8 mouse cellular contexts compared by ENCODE assay signal in genomic region chr17:74328146-74328545, GRCm38 (mm10). TPM values are rescaled to one million over a fixed set of nuclear protein-coding genes. Genes with fewer than 3 reads are reported as not detected.
DNase-seq lines count a peak whose midpoint lies in the region; ATAC-seq and TF ChIP-seq lines count a peak whose summit lies in the region.
"Not testable (repeated sequence)": the region's sequence is repeated elsewhere in the genome, so short reads cannot be mapped to it uniquely, and the experiment has no call there.

No protein-coding gene starts in this region.

- H3K79me2 ChIP-seq in MEL (ENCODE audit: control insufficient read depth, insufficient read depth, low read length, poor library complexity), result not testable (repeated sequence)

- H3K9me3 ChIP-seq in MEL (replicated peaks; ENCODE audit: insufficient read depth, low read length); forebrain, embryonic 10.5 days: not testable (repeated sequence)

- H3K4me3 ChIP-seq in MEL (ENCODE audit: control insufficient read depth in 1 of 2, insufficient read depth in 1 of 2, low read depth in 2 of 2, low read length in 2 of 2); forebrain, embryonic 10.5 days; small intestine, adult 2 months (ENCODE audit: low read depth, low read length): not testable (repeated sequence)

- TF ChIP-seq POLR2A in MEL (IDR thresholded peaks at IDR 0.05; ENCODE audit: control insufficient read depth in 1 of 2, insufficient read depth in 1 of 2, low read depth in 1 of 2, low read length in 2 of 2, poor library complexity in 1 of 2); small intestine, adult 2 months (IDR thresholded peaks at IDR 0.05; ENCODE audit: low read depth, low read length): not testable (repeated sequence)

- H3K27ac ChIP-seq in MEL (ENCODE audit: control insufficient read depth, low read depth, low read length); forebrain, embryonic 10.5 days; small intestine, adult 2 months (ENCODE audit: insufficient read depth, low read depth, low read length): not testable (repeated sequence)

- H3K4me1 ChIP-seq in MEL (ENCODE audit: control insufficient read depth in 1 of 2, insufficient read depth in 2 of 2, low read length in 2 of 2); forebrain, embryonic 10.5 days; small intestine, adult 2 months (ENCODE audit: control insufficient read depth, insufficient read depth, insufficient read length, low read length): not testable (repeated sequence)

- intact Hi-C loops in left cerebral cortex, postnatal 4 days (cut with DNase I), result not testable (repeated sequence)

- ATAC-seq in megakaryocyte, adult 5-6 weeks (ENCODE audit: poor library complexity, severe bottlenecking), result peak; percentile 92

- not testable (repeated sequence) for H3K9ac ChIP-seq in MEL (ENCODE audit: control insufficient read depth, low read depth, low read length, poor library complexity, severe bottlenecking)

- peak; percentile 88 for TF ChIP-seq RAD21 in MEL (IDR thresholded peaks at IDR 0.05; ENCODE audit: low read depth, low read length)

- H3K36me3 ChIP-seq in MEL (ENCODE audit: control insufficient read depth in 1 of 2, insufficient read depth in 2 of 2, low read length in 2 of 2); forebrain, embryonic 10.5 days (replicated peaks); small intestine, adult 2 months (ENCODE audit: control insufficient read depth, insufficient read depth, low read length): not testable (repeated sequence)

- peak; percentile 60 to 81 (median 77) for TF ChIP-seq CTCF in MEL (IDR thresholded peaks at IDR 0.05 in 2 of 3, conservative IDR thresholded peaks at IDR 0.05 in 1 of 3; ENCODE audit: control insufficient read depth in 1 of 3, insufficient read depth in 1 of 3, low read depth in 2 of 3, low read length in 3 of 3, poor library complexity in 1 of 3, severe bottlenecking in 1 of 3)
- TF ChIP-seq CTCF in small intestine, adult 2 months (IDR thresholded peaks at IDR 0.05; ENCODE audit: extremely low read depth, insufficient read length, insufficient replicate concordance, low read depth, low read length), result peak; percentile 38; the same call in 1 of the 2 replicates

- WGBS in forebrain, embryonic 10.5 days, result 45% methylated on average over 2 of the region's 2 CpGs
- 50% methylated on average over 2 of the region's 2 CpGs for WGBS in small intestine, adult 2 months

- TF ChIP-seq EP300 in MEL (IDR thresholded peaks at IDR 0.05; ENCODE audit: low read depth in 1 of 2, low read length in 2 of 2), result not testable (repeated sequence)

- not testable (repeated sequence) for H3K27me3 ChIP-seq in MEL (ENCODE audit: control insufficient read depth in 1 of 2, insufficient read depth in 2 of 2, low read length in 2 of 2); forebrain, embryonic 10.5 days (ENCODE audit: poor library complexity, severe bottlenecking); small intestine, adult 2 months (ENCODE audit: control insufficient read depth, insufficient read depth, low read length)

- DNase-seq in MEL (ENCODE audit: low read depth, low spot score), result peak; percentile 86
- peak; percentile 68 for DNase-seq in c-Kit-negative CD71-positive TER-119-positive erythroid progenitor cells, embryonic 14.5 days (ENCODE audit: low read depth, low spot score)
- DNase-seq in forebrain, embryonic 10.5 days (ENCODE audit: extremely low spot score, low spot score), result peak; percentile 24
- DNase-seq in induced T-regulatory cell, adult 2 months (ENCODE audit: low read depth), result peak; percentile 88
- DNase-seq in left cerebral cortex, postnatal 4 days, result peak; percentile 53
- DNase-seq in urinary bladder, postnatal 14 days (ENCODE audit: low spot score), result peak; percentile 58

TF ChIP-seq in MEL, 35 proteins besides CTCF, POLR2A, EP300 and RAD21:
- peak; percentile 58 for TF ChIP-seq ZNF384 (IDR thresholded peaks at IDR 0.05; ENCODE audit: low read depth, low read length)
- TF ChIP-seq SMC3 (IDR thresholded peaks at IDR 0.05; ENCODE audit: low read depth, low read length), result peak; percentile 63
- peak; percentile 59 for TF ChIP-seq ZC3H11A (IDR thresholded peaks at IDR 0.05; ENCODE audit: low read depth, low read length)
TF ChIP-seq in MEL: peak in this region for 3; not testable (repeated sequence) for 32.

RNA-seq across cellular contexts. Expression of gene Dpy30, which starts 4.4 kb away (rescaled TPM):
- total RNA-seq in MEL (2012; rRNA removed), result 113 and 121 TPM in 2 replicates
- polyA plus RNA-seq in MEL (2012; ENCODE audit: insufficient read depth in 1 of 2, insufficient read length in 2 of 2, low read depth in 1 of 2, low replicate concordance in 2 of 2, missing spikeins in 1 of 2), result 100 to 1,000 TPM in 1 of 2 experiments, not detected in 1; 192 TPM
- polyA plus RNA-seq in forebrain, embryonic 10.5 days (2016; fragmentation: Nextera tagmentation; extraction: Ambion mirVana), result 303 TPM in 2 replicates
- total RNA-seq in left cerebral cortex, postnatal 4 days (2021), result 10 to 100 TPM; 73.7 to 74.0 TPM
- 112 and 124 TPM in 2 replicates for total RNA-seq in megakaryocyte, adult 5-6 weeks (2015)
- 69.1 and 84.8 TPM in 2 replicates for total RNA-seq in megakaryocyte, adult 5-6 weeks (2017)
- 10.3 and 17.8 TPM in 2 replicates for polyA plus RNA-seq in small intestine, adult 2 months (2012; rRNA removed)

RNA-seq across cellular contexts. Expression of gene Spast, which starts 10.6 kb away (rescaled TPM):
- 28.2 and 29.0 TPM in 2 replicates for total RNA-seq in MEL (2012; rRNA removed)
- 10 to 100 TPM in 1 of 2 experiments, not detected in 1; 35.2 TPM for polyA plus RNA-seq in MEL (2012; ENCODE audit: insufficient read depth in 1 of 2, insufficient read length in 2 of 2, low read depth in 1 of 2, low replicate concordance in 2 of 2, missing spikeins in 1 of 2)
- polyA plus RNA-seq in forebrain, embryonic 10.5 days (2016; fragmentation: Nextera tagmentation; extraction: Ambion mirVana), result 12.6 and 12.7 TPM in 2 replicates
- 100 to 1,000 TPM; 131 to 141 TPM for total RNA-seq in left cerebral cortex, postnatal 4 days (2021)
- total RNA-seq in megakaryocyte, adult 5-6 weeks (2015), result 24.2 and 26.0 TPM in 2 replicates
- 38.2 and 39.7 TPM in 2 replicates for total RNA-seq in megakaryocyte, adult 5-6 weeks (2017)
- polyA plus RNA-seq in small intestine, adult 2 months (2012; rRNA removed), result 3.6 and 7.0 TPM in 2 replicates

RNA-seq across cellular contexts. Expression of gene Memo1, which starts 32.8 kb away (rescaled TPM):
- total RNA-seq in MEL (2012; rRNA removed), result 68.8 and 75.3 TPM in 2 replicates
- polyA plus RNA-seq in MEL (2012; ENCODE audit: insufficient read depth in 1 of 2, insufficient read length in 2 of 2, low read depth in 1 of 2, low replicate concordance in 2 of 2, missing spikeins in 1 of 2), result 10 to 100 TPM in 1 of 2 experiments, not detected in 1; 63.1 TPM
- polyA plus RNA-seq in forebrain, embryonic 10.5 days (2016; fragmentation: Nextera tagmentation; extraction: Ambion mirVana), result 89.7 and 95.9 TPM in 2 replicates
- total RNA-seq in left cerebral cortex, postnatal 4 days (2021), result 10 to 100 TPM; 72.2 to 80.8 TPM
- 64.4 and 71.4 TPM in 2 replicates for total RNA-seq in megakaryocyte, adult 5-6 weeks (2015)
- 59.6 and 64.4 TPM in 2 replicates for total RNA-seq in megakaryocyte, adult 5-6 weeks (2017)
- polyA plus RNA-seq in small intestine, adult 2 months (2012; rRNA removed), result 11.0 and 11.6 TPM in 2 replicates

Comparison
In these comparisons a context has a peak if more than half of its experiments do, and no peak if none do; other contexts are left out.
1. DNase-seq: peak in every context shown above with its lines; median percentile 88 in induced T-regulatory cell, adult 2 months; 86 in MEL; 68 in c-Kit-negative CD71-positive TER-119-positive erythroid progenitor cells, embryonic 14.5 days; 58 in urinary bladder, postnatal 14 days; 53 in left cerebral cortex, postnatal 4 days; 24 in forebrain, embryonic 10.5 days.